Mouse (Mus musculus) midbrain, embryonic 14.5 days (tissue): ENCODE measurements around the gene Wdr63. TPM values are rescaled to one million over a fixed set of nuclear protein-coding genes. Genes with fewer than 3 reads are reported as not detected.

Source experiments
- polyA plus RNA-seq: library from polyadenylated mRNA; unstranded; fragments of >200 nt; fragmentation: Nextera tagmentation; extraction: Ambion mirVana; gene quantifications from 2 replicates; pipeline ENCODE4 v1.2.1, GENCODE M21; 2014

Gene Wdr63
- polyA plus RNA-seq, 1 experiment from 2014 or later = 0.83 TPM

Other genes with a start within 250 kb of the Wdr63 start
- gene Bcl10, start 185.3 kb downstream of the Wdr63 start, polyA plus RNA-seq = 34.3 and 42.3 TPM in 2 replicates
- 76.6 and 85.3 TPM in 2 replicates for gene 2410004B18Rik, start 170.1 kb downstream of the Wdr63 start, polyA plus RNA-seq
- 0.50 and 0.62 TPM in 2 replicates for gene Syde2, start 120.3 kb downstream of the Wdr63 start, polyA plus RNA-seq
- 0.20 and 0.61 TPM in 2 replicates for gene Mcoln3, start 9.3 kb upstream of the Wdr63 start, polyA plus RNA-seq
- gene Mcoln2, start 41.7 kb upstream of the Wdr63 start, polyA plus RNA-seq = 0.30 TPM in 1 of 2 replicates, not detected in the other
- 0.58 TPM in 1 of 2 replicates, not detected in the other for gene Lpar3, start 112.8 kb upstream of the Wdr63 start, polyA plus RNA-seq